28 mouse cellular contexts compared by ENCODE assay signal in genomic region chr5:119837861-119838260, GRCm38 (mm10). TPM values are rescaled to one million over a fixed set of nuclear protein-coding genes. Genes with fewer than 3 reads are reported as not detected.
DNase-seq lines count a peak whose midpoint lies in the region; ATAC-seq and TF ChIP-seq lines count a peak whose summit lies in the region.
"Had no signal": no experiment of that assay in that cellular context is flagged by ENCODE, and none has a peak within 500 bp of the region (broad histone marks: within the 10 kb centered on the region; RNA-seq: fewer than 3 reads in every experiment).

No protein-coding gene starts in this region.

- H3K27ac ChIP-seq in heart, adult 2 months = peak overlapping the region; percentile 90
- no peak overlapping the region; the same call in 1 of the 2 replicates for H3K27ac ChIP-seq in heart, embryonic 16.5 days (ENCODE audit: low read length)
- peak overlapping the region; percentile 78 for H3K27ac ChIP-seq in lung, postnatal 0 days (ENCODE audit: low read length)
- peak overlapping the region; percentile 98 for H3K27ac ChIP-seq in limb, embryonic 13.5 days
- H3K27ac ChIP-seq in liver, postnatal 0 days (ENCODE audit: low read depth) = no peak overlapping the region
- H3K27ac ChIP-seq: hindbrain, embryonic 14.5 days; liver, embryonic 13.5 days; midbrain, embryonic 15.5 days; neural tube, embryonic 15.5 days had no signal

- TF ChIP-seq CTCF in heart, adult 2 months (IDR thresholded peaks at IDR 0.05) = no peak
- no peak for TF ChIP-seq CTCF in lung, postnatal 0 days (IDR thresholded peaks at IDR 0.05)
- no peak for TF ChIP-seq CTCF in liver, postnatal 0 days (IDR thresholded peaks at IDR 0.05; ENCODE audit: low read depth)

- ATAC-seq in heart, embryonic 16.5 days (replicated peaks; ENCODE audit: extremely low read depth, insufficient read depth, low FRiP score) = no peak
- ATAC-seq in lung, postnatal 0 days = no peak
- no peak for ATAC-seq in limb, embryonic 13.5 days (ENCODE audit: low FRiP score, low read depth)
- no peak for ATAC-seq in liver, postnatal 0 days
- ATAC-seq: forebrain, embryonic 16.5 days; midbrain, embryonic 15.5 days had no signal

- intact Hi-C loops in heart, adult 2 months (cut with DNase I) = no loop called here

- WGBS in heart, adult 2 months = 41% methylated on average over 3 of the region's 3 CpGs
- 33% methylated on average over 3 of the region's 3 CpGs for WGBS in heart, embryonic 16.5 days
- WGBS in lung, postnatal 0 days = 26% methylated on average over 3 of the region's 3 CpGs
- WGBS in limb, embryonic 13.5 days = 11% methylated on average over 3 of the region's 3 CpGs
- 15% methylated on average over 3 of the region's 3 CpGs for WGBS in liver, postnatal 0 days (ENCODE audit: insufficient replicate concordance)

- H3K27me3 ChIP-seq in heart, adult 2 months (ENCODE audit: control insufficient read depth, insufficient read depth, low read length) = no peaks in the 10 kb centered on the region
- H3K27me3 ChIP-seq in heart, embryonic 16.5 days (ENCODE audit: control insufficient read depth, insufficient read depth, low read length) = peaks cover 18% of the 10 kb centered on the region
- H3K27me3 ChIP-seq in lung, postnatal 0 days (replicated peaks; ENCODE audit: insufficient read depth, low read length) = peaks cover 24% of the 10 kb centered on the region
- peaks cover 89% of the 10 kb centered on the region for H3K27me3 ChIP-seq in limb, embryonic 13.5 days
- H3K27me3 ChIP-seq in liver, postnatal 0 days (ENCODE audit: insufficient read depth, low read length) = peaks cover 98% of the 10 kb centered on the region
- H3K27me3 ChIP-seq: CH12.LX had no signal

- DNase-seq in heart, adult 2 months = no peak
- DNase-seq in heart, adult 18-20 months = no peak
- no peak for DNase-seq in heart, adult 9 months (ENCODE audit: low spot score in 2 of 2)
- no peak for DNase-seq in lung, postnatal 0 days (ENCODE audit: low spot score)
- DNase-seq in lung, postnatal 10 days = no peak
- DNase-seq in liver, postnatal 0 days = no peak
- DNase-seq: adrenal gland, postnatal 25 days; cerebellum, adult 18-20 months; cerebellum, postnatal 25 days; gastrocnemius, postnatal 36 days; kidney, adult 9 months; kidney, postnatal 25 days; liver, embryonic 13.5 days; right cerebral cortex, postnatal 14 days; spleen, adult 18-20 months; thymus, postnatal 36 days had no signal

- peak overlapping the region; percentile 73 for H3K4me2 ChIP-seq in heart, embryonic 16.5 days (ENCODE audit: low read depth, low read length)
- peak overlapping the region; percentile 67 for H3K4me2 ChIP-seq in lung, postnatal 0 days (replicated peaks; ENCODE audit: low read depth, low read length)
- H3K4me2 ChIP-seq in limb, embryonic 13.5 days (replicated peaks) = peak overlapping the region; percentile 76
- H3K4me2 ChIP-seq in liver, postnatal 0 days (ENCODE audit: low read depth, low read length) = no peak overlapping the region
- H3K4me2 ChIP-seq: hindbrain, embryonic 14.5 days; liver, embryonic 13.5 days; midbrain, embryonic 15.5 days; neural tube, embryonic 15.5 days had no signal

- no peak for TF ChIP-seq EP300 in heart, adult 2 months (IDR thresholded peaks at IDR 0.05; ENCODE audit: insufficient read depth, low read depth, low read length)
- TF ChIP-seq EP300 in lung, postnatal 0 days (IDR thresholded peaks at IDR 0.05) = no peak
- TF ChIP-seq EP300 in liver, postnatal 0 days (IDR thresholded peaks at IDR 0.05; ENCODE audit: low read depth) = no peak

- no peaks in the 10 kb centered on the region for H3K36me3 ChIP-seq in heart, adult 2 months (ENCODE audit: control insufficient read depth, insufficient read depth, low read length)
- no peaks in the 10 kb centered on the region for H3K36me3 ChIP-seq in heart, embryonic 16.5 days (ENCODE audit: control insufficient read depth, insufficient read depth)
- no peaks in the 10 kb centered on the region for H3K36me3 ChIP-seq in lung, postnatal 0 days (ENCODE audit: insufficient read depth, low read length)
- H3K36me3 ChIP-seq in limb, embryonic 13.5 days = peaks cover 17% of the 10 kb centered on the region
- H3K36me3 ChIP-seq in liver, postnatal 0 days (replicated peaks; ENCODE audit: insufficient read depth, low read length) = no peaks in the 10 kb centered on the region
- H3K36me3 ChIP-seq: liver, embryonic 13.5 days; midbrain, embryonic 15.5 days; neural tube, embryonic 15.5 days had no signal

- no peaks in the 10 kb centered on the region for H3K9me3 ChIP-seq in heart, embryonic 16.5 days (replicated peaks; ENCODE audit: control insufficient read depth, low read length)
- H3K9me3 ChIP-seq in lung, postnatal 0 days (ENCODE audit: low read length) = no peaks in the 10 kb centered on the region
- H3K9me3 ChIP-seq in limb, embryonic 13.5 days = no peaks in the 10 kb centered on the region
- no peaks in the 10 kb centered on the region for H3K9me3 ChIP-seq in liver, postnatal 0 days (ENCODE audit: low read length)
- H3K9me3 ChIP-seq: liver, embryonic 13.5 days; midbrain, embryonic 15.5 days; neural tube, embryonic 15.5 days had no signal

- no peak for TF ChIP-seq POLR2A in heart, adult 2 months (IDR thresholded peaks at IDR 0.05; ENCODE audit: insufficient read depth, low read depth, low read length)

- H3K79me2 ChIP-seq in heart, adult 2 months (replicated peaks; ENCODE audit: control insufficient read depth, insufficient read depth, low read length) = no peaks in the 10 kb centered on the region

- no peak overlapping the region for H3K9ac ChIP-seq in heart, adult 2 months (ENCODE audit: low read depth, low read length)
- peak overlapping the region; percentile 91; the same call in 1 of the 2 replicates for H3K9ac ChIP-seq in heart, embryonic 16.5 days (ENCODE audit: low read length)
- H3K9ac ChIP-seq in lung, postnatal 0 days (replicated peaks; ENCODE audit: low read depth) = peak overlapping the region; percentile 80
- peak overlapping the region; percentile 93 for H3K9ac ChIP-seq in limb, embryonic 13.5 days
- H3K9ac ChIP-seq in liver, postnatal 0 days (replicated peaks) = no peak overlapping the region
- H3K9ac ChIP-seq: hindbrain, embryonic 14.5 days; liver, embryonic 13.5 days; midbrain, embryonic 15.5 days; neural tube, embryonic 15.5 days had no signal

- no peaks in the 10 kb centered on the region for H3K4me1 ChIP-seq in heart, adult 2 months (ENCODE audit: control insufficient read depth, insufficient read depth, low read length)
- peaks cover 7% of the 10 kb centered on the region for H3K4me1 ChIP-seq in heart, embryonic 16.5 days (ENCODE audit: control insufficient read depth, insufficient read depth, low read length)
- H3K4me1 ChIP-seq in lung, postnatal 0 days (ENCODE audit: insufficient read depth, low read depth, low read length) = no peaks in the 10 kb centered on the region
- peaks cover 32% of the 10 kb centered on the region for H3K4me1 ChIP-seq in limb, embryonic 13.5 days
- H3K4me1 ChIP-seq in liver, postnatal 0 days (ENCODE audit: insufficient read depth) = no peaks in the 10 kb centered on the region

- H3K4me3 ChIP-seq in heart, adult 2 months = peak overlapping the region; percentile 52
- peak overlapping the region; percentile 56 for H3K4me3 ChIP-seq in heart, embryonic 16.5 days (ENCODE audit: low read length)
- peak overlapping the region; percentile 58 for H3K4me3 ChIP-seq in lung, postnatal 0 days (ENCODE audit: low read depth, low read length)
- peak overlapping the region; percentile 64 for H3K4me3 ChIP-seq in limb, embryonic 13.5 days
- no peak overlapping the region for H3K4me3 ChIP-seq in liver, postnatal 0 days (ENCODE audit: low read depth, low read length)
- H3K4me3 ChIP-seq: liver, embryonic 13.5 days; midbrain, embryonic 15.5 days; neural tube, embryonic 15.5 days had no signal

RNA-seq across cellular contexts. Expression of gene Tbx5, which starts 5.4 kb away (rescaled TPM):
- 10 to 100 TPM; 22.6 to 36.9 TPM for total RNA-seq in heart, adult 2 months (2021)
- 26.5 and 27.0 TPM in 2 replicates for polyA plus RNA-seq in heart, adult 2 months (2012; rRNA removed)
- 10 to 100 TPM; 18.5 to 25.8 TPM for total RNA-seq in heart, adult 18-20 months (2021)
- 30.5 and 36.3 TPM in 2 replicates for polyA plus RNA-seq in heart, embryonic 16.5 days (2015; fragmentation: Nextera tagmentation; extraction: Ambion mirVana)
- 25.3 and 26.7 TPM in 2 replicates for polyA plus RNA-seq in lung, postnatal 0 days (2015; fragmentation: Nextera tagmentation; extraction: Ambion mirVana)
- polyA plus RNA-seq in limb, embryonic 13.5 days (2015; fragmentation: Nextera tagmentation; extraction: Ambion mirVana) = 34.8 and 51.5 TPM in 2 replicates
- not detected in 2 replicates for polyA plus RNA-seq in liver, postnatal 0 days (2015; fragmentation: Nextera tagmentation; extraction: Ambion mirVana)
- total RNA-seq: CH12.LX; gastrocnemius, postnatal 36 days; layer of hippocampus, adult 8-10 months; left cerebral cortex, postnatal 25 days; megakaryocyte progenitor cell, adult 5-6 weeks; MEL had no signal
- polyA plus RNA-seq: forebrain, embryonic 16.5 days; intestine, embryonic 14.5 days had no signal

Comparison
In these comparisons a context has a peak if more than half of its experiments do, and no peak if none do; other contexts are left out.
1. H3K27ac ChIP-seq: peak in heart, adult 2 months (single experiment), lung, postnatal 0 days (single experiment) and limb, embryonic 13.5 days (single experiment); none in heart, embryonic 16.5 days (single experiment) and liver, postnatal 0 days (single experiment).
2. H3K9ac ChIP-seq: peak in heart, embryonic 16.5 days (single experiment), lung, postnatal 0 days (single experiment) and limb, embryonic 13.5 days (single experiment); none in heart, adult 2 months (single experiment) and liver, postnatal 0 days (single experiment).
3. RNA of gene Tbx5, which starts 5.4 kb away (polyA plus RNA-seq): 34.8 to 51.5 TPM in limb, embryonic 13.5 days, 30.5 to 36.3 TPM in heart, embryonic 16.5 days, 26.5 to 27.0 TPM in heart, adult 2 months and 25.3 to 26.7 TPM in lung, postnatal 0 days; not detected in liver, postnatal 0 days; every median in the first group is over 10 times any median in the second.